Mouse (Mus musculus) cortical plate, adult 2 months (tissue): ENCODE measurements around the gene Tbxas1.

Experiments
- CTCF ChIP-seq: fragments of 200-500 bp; IDR thresholded peaks from 2 replicates; pipeline ENCODE4 v1.5.1; 2011; ENCODE audit warnings: mild to moderate bottlenecking, control low read depth, low read length; ENCODE audit not compliant: insufficient read depth; ENCODE audit errors: extremely low read depth
- POLR2A ChIP-seq: fragments of 200-500 bp; IDR thresholded peaks from 2 replicates; pipeline ENCODE4 v1.6.1; 2011; ENCODE audit warnings: mild to moderate bottlenecking, low read length, control low read depth; ENCODE audit not compliant: insufficient read depth; ENCODE audit errors: extremely low read depth

DNA sequence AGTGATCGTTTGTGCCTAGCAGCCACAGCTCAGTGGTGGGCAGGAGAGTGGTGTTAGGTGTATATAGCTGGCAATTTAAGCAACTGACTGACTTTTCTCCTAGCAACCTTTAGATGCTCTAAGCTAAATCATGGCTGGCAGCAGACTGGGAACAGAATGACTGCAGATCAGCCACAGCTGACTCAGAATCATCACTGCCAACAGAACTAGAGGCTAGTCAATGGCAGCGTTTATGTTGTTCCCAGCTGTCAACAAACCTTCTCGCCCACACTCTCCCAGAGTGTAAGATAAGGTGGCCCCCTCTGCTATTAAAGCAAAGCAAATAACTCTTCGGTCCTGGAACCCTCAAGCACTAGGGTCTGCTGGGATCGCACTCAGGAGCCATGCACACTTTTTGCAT, 144.0 kb downstream of the Tbxas1 start:
- TF ChIP-seq CTCF (no peak), POLR2A (no peak)
